Mouse (Mus musculus) myocyte (in vitro differentiated cells): ENCODE results near the gene Dpagt1.

Experiments used
- CEBPB ChIP-seq: IDR thresholded peaks from 2 replicates; pipeline ENCODE4 v1.6.1; 2011; ENCODE audit warnings: mild to moderate bottlenecking, moderate library complexity; ENCODE audit not compliant: poor library complexity, insufficient read depth, severe bottlenecking
- E2F4 ChIP-seq: IDR thresholded peaks from one replicate; pipeline ENCODE4 v1.6.1; 2011; ENCODE audit warnings: mild to moderate bottlenecking, control low read depth, moderate library complexity; ENCODE audit not compliant: insufficient read depth
- MAX ChIP-seq: IDR thresholded peaks from one replicate; pipeline ENCODE4 v1.6.1; 2011; ENCODE audit warnings: low read depth, mild to moderate bottlenecking, control low read depth
- MYOD1 ChIP-seq, 3 experiments: IDR thresholded peaks; one replicate each; pipeline ENCODE4 v1.6.1; 2011; ENCODE audit warnings: control low read depth in 2 of 3, low read depth in 2 of 3, mild to moderate bottlenecking in 2 of 3, moderate library complexity in 1 of 3; ENCODE audit not compliant: insufficient read length in 2 of 3, control insufficient read depth in 1 of 3
- MYOG ChIP-seq, 3 experiments: IDR thresholded peaks; one replicate each; pipeline ENCODE4 v1.6.1; 2011; ENCODE audit warnings: control low read depth in 2 of 3, low read depth in 2 of 3, mild to moderate bottlenecking in 2 of 3; ENCODE audit not compliant: insufficient read length in 2 of 3, control insufficient read depth in 1 of 3, insufficient read depth in 1 of 3
- POLR2A ChIP-seq: IDR thresholded peaks from one replicate; pipeline ENCODE4 v1.6.1; 2011; ENCODE audit warnings: low read depth, mild to moderate bottlenecking, control low read depth, moderate library complexity; ENCODE audit not compliant: insufficient read length
- POLR2AphosphoS2 ChIP-seq: IDR thresholded peaks from one replicate; pipeline ENCODE4 v1.6.1; 2011; ENCODE audit warnings: low read depth, control low read depth; ENCODE audit not compliant: insufficient read length
- REST ChIP-seq: IDR thresholded peaks from one replicate; pipeline ENCODE4 v1.6.1; 2011; ENCODE audit warnings: mild to moderate bottlenecking, control low read depth, moderate library complexity; ENCODE audit not compliant: insufficient read depth, insufficient read length
- TCF12 ChIP-seq: IDR thresholded peaks from one replicate; pipeline ENCODE4 v1.6.1; 2011; ENCODE audit warnings: mild to moderate bottlenecking, control low read depth; ENCODE audit not compliant: poor library complexity, insufficient read depth, severe bottlenecking
- TCF3 ChIP-seq: IDR thresholded peaks from one replicate; pipeline ENCODE4 v1.6.1; 2011; ENCODE audit warnings: low read depth, control low read depth; ENCODE audit not compliant: insufficient read length
- USF1 ChIP-seq: IDR thresholded peaks from one replicate; pipeline ENCODE4 v1.6.1; 2011; ENCODE audit warnings: low read depth, mild to moderate bottlenecking, control low read depth, moderate library complexity

DNA sequence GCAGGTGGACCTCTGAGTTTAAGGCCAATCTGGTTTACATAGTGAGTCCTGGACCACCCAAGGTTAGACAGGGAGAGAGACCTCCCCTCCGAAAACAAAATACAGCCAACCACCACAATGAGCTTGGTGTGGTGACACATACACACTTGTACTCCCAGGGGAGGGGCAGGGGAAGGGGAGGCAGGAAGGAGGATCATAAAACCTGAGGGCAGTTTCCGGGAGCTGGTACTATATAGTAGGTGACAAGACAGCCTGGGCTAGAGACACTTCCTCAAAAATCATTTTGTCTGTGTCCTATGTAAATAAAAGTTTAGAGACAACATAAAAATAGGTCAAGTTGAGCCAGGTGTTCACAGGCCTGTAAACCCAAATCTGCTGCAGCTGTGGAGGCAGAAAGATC is 18.6 kb upstream of the Dpagt1 start:
- TF ChIP-seq USF1 (no peak), POLR2A (no peak), MAX (no peak), CEBPB (no peak), TCF3 (no peak), E2F4 (no peak), POLR2AphosphoS2 (no peak), MYOD1 (IDR thresholded peaks at IDR 0.05; ENCODE audit: control insufficient read depth in 1 of 3, insufficient read length in 2 of 3, low read depth in 2 of 3) (no peak), TCF12 (no peak), MYOG (IDR thresholded peaks at IDR 0.05; ENCODE audit: control insufficient read depth in 1 of 3, insufficient read depth in 1 of 3, insufficient read length in 2 of 3, low read depth in 2 of 3) (no peak), REST (no peak)
